Mouse (Mus musculus) testis, adult 2 months (tissue): ENCODE results near the gene Adgrl4. TPM values are rescaled to one million over a fixed set of nuclear protein-coding genes. Genes with fewer than 3 reads are reported as not detected.

Experiments used
- H3K27ac ChIP-seq: fragments of 200-500 bp; 2 replicates; pipeline ENCODE4 v1.5.1; 2012; ENCODE audit warnings: low read depth, low read length; ENCODE audit not compliant: control insufficient read depth, insufficient read depth
- H3K27me3 ChIP-seq: fragments of 200-500 bp; 2 replicates; pipeline ENCODE4 v1.6.1; 2012; ENCODE audit warnings: mild to moderate bottlenecking, low read length, moderate library complexity; ENCODE audit not compliant: control insufficient read depth, insufficient read depth
- H3K36me3 ChIP-seq: fragments of 200-500 bp; 2 replicates; pipeline ENCODE4 v1.6.1; 2012; ENCODE audit warnings: mild to moderate bottlenecking, low read length; ENCODE audit not compliant: control insufficient read depth, insufficient read depth
- H3K4me1 ChIP-seq: fragments of 200-500 bp; 2 replicates; pipeline ENCODE4 v1.6.1; 2012; ENCODE audit warnings: low read length; ENCODE audit not compliant: control insufficient read depth, insufficient read depth
- H3K4me3 ChIP-seq: fragments of 200-500 bp; 2 replicates; pipeline ENCODE4 v1.5.1; 2012; ENCODE audit warnings: low read depth, mild to moderate bottlenecking, low read length, moderate library complexity, mixed read lengths; ENCODE audit not compliant: control insufficient read depth
- CTCF ChIP-seq: fragments of 200-500 bp; IDR thresholded peaks from 2 replicates; pipeline ENCODE4 v1.5.1; 2012; ENCODE audit warnings: low read depth, mild to moderate bottlenecking, inconsistent platforms, low read length, moderate library complexity; ENCODE audit not compliant: control insufficient read depth, insufficient read depth, insufficient replicate concordance
- POLR2A ChIP-seq: fragments of 200-500 bp; IDR thresholded peaks from 2 replicates; pipeline ENCODE4 v1.6.1; 2012; ENCODE audit warnings: low read depth, mild to moderate bottlenecking, inconsistent platforms, low read length, moderate library complexity; ENCODE audit not compliant: control insufficient read depth
- polyA plus RNA-seq: library from polyadenylated mRNA; depleted of rRNA; stranded (reverse); fragments of >200 nt; gene quantifications from 2 replicates; pipeline ENCODE4 v1.2.3, GENCODE M21; 2012

Gene Adgrl4
- polyA plus RNA-seq, 1 experiment: 0.49 TPM

GRCm38 (mm10) chr3:151417688-151418572 lies 19.8 kb upstream of the Adgrl4 start:
- H3K36me3 ChIP-seq: no peaks in the 10 kb centered on the region
- H3K27me3 ChIP-seq: no peaks in the 10 kb centered on the region
- no peak overlapping the region for H3K4me3 ChIP-seq
- H3K27ac ChIP-seq: no peak overlapping the region
- TF ChIP-seq POLR2A (no peak), CTCF (no peak)
- no peaks in the 10 kb centered on the region for H3K4me1 ChIP-seq

- no peaks in the 10 kb centered on the region for H3K27me3 ChIP-seq
- no peak overlapping the region for H3K4me3 ChIP-seq
- no peak overlapping the region for H3K27ac ChIP-seq
- TF ChIP-seq POLR2A (no peak), CTCF (no peak)
- no peaks in the 10 kb centered on the region for H3K36me3 ChIP-seq
- no peaks in the 10 kb centered on the region for H3K4me1 ChIP-seq
These were observed 13.1 kb upstream of the Adgrl4 start for GRCm38 (mm10) chr3:151424326-151425207.

GRCm38 (mm10) chr3:151430106-151430505 lies 7.6 kb upstream of the Adgrl4 start:
- Histone ChIP-seq H3K4me1 (no peaks in the 10 kb centered on the region), H3K27ac (no peak overlapping the region), H3K36me3 (no peaks in the 10 kb centered on the region), H3K4me3 (no peak overlapping the region), H3K27me3 (no peaks in the 10 kb centered on the region)
- TF ChIP-seq CTCF (no peak), POLR2A (no peak)

- Histone ChIP-seq H3K27me3 (no peaks in the 10 kb centered on the region), H3K36me3 (no peaks in the 10 kb centered on the region), H3K4me3 (no peak overlapping the region), H3K27ac (no peak overlapping the region), H3K4me1 (no peaks in the 10 kb centered on the region)
- no peak for TF ChIP-seq CTCF
- no peak for TF ChIP-seq POLR2A
These were observed 6.2 kb upstream of the Adgrl4 start for GRCm38 (mm10) chr3:151431507-151431906.

- TF ChIP-seq CTCF (no peak), POLR2A (no peak)
- H3K36me3 ChIP-seq: no peaks in the 10 kb centered on the region
- no peaks in the 10 kb centered on the region for H3K27me3 ChIP-seq
- no peaks in the 10 kb centered on the region for H3K4me1 ChIP-seq
- H3K4me3 ChIP-seq: no peak overlapping the region
- H3K27ac ChIP-seq: no peak overlapping the region
These were observed 677 bp downstream of the Adgrl4 start for GRCm38 (mm10) chr3:151438364-151438763.

- no peaks in the 10 kb centered on the region for H3K27me3 ChIP-seq
- H3K4me1 ChIP-seq: no peaks in the 10 kb centered on the region
- H3K4me3 ChIP-seq: no peak overlapping the region
- H3K36me3 ChIP-seq: no peaks in the 10 kb centered on the region
- TF ChIP-seq POLR2A (no peak), CTCF (no peak)
- H3K27ac ChIP-seq: no peak overlapping the region
These were observed 2.3 kb downstream of the Adgrl4 start for GRCm38 (mm10) chr3:151439976-151440375.

GRCm38 (mm10) chr3:151442026-151442425 lies 4.3 kb downstream of the Adgrl4 start:
- no peaks in the 10 kb centered on the region for H3K4me1 ChIP-seq
- no peaks in the 10 kb centered on the region for H3K27me3 ChIP-seq
- TF ChIP-seq CTCF: no peak
- TF ChIP-seq POLR2A: no peak
- no peak overlapping the region for H3K4me3 ChIP-seq
- no peak overlapping the region for H3K27ac ChIP-seq
- H3K36me3 ChIP-seq: no peaks in the 10 kb centered on the region
